18 mouse cellular contexts compared by ENCODE assay signal in genomic region chr11:88549529-88549900, GRCm38 (mm10).
DNase-seq lines count a peak whose midpoint lies in the region; ATAC-seq and TF ChIP-seq lines count a peak whose summit lies in the region.
"Had no signal": no experiment of that assay in that cellular context is flagged by ENCODE, and none has a peak within 500 bp of the region (broad histone marks: within the 10 kb centered on the region; RNA-seq: fewer than 3 reads in every experiment).

No protein-coding gene starts in this region.

- H3K4me1 ChIP-seq in forebrain, embryonic 10.5 days, result peaks cover 82% of the 10 kb centered on the region
- 0 out of 2 replicates have a peak, but pooled peaks cover 4% of the 10 kb centered on the region for H3K4me1 ChIP-seq in forebrain, postnatal 0 days (ENCODE audit: insufficient read depth)
- peaks cover 84% of the 10 kb centered on the region for H3K4me1 ChIP-seq in hindbrain, embryonic 10.5 days (replicated peaks)
- H3K4me1 ChIP-seq in hindbrain, embryonic 14.5 days (replicated peaks; ENCODE audit: control insufficient read depth, insufficient read depth, low read length), result peaks cover 75% of the 10 kb centered on the region
- peaks cover 69% of the 10 kb centered on the region for H3K4me1 ChIP-seq in hindbrain, embryonic 16.5 days (ENCODE audit: control insufficient read depth, insufficient read depth, low read depth, low read length)

- no peak overlapping the region for H3K4me2 ChIP-seq in forebrain, postnatal 0 days (ENCODE audit: low read depth)
- H3K4me2 ChIP-seq in hindbrain, embryonic 14.5 days (replicated peaks), result no peak overlapping the region
- no peak overlapping the region for H3K4me2 ChIP-seq in hindbrain, embryonic 16.5 days (ENCODE audit: low read length)
- H3K4me2 ChIP-seq: forebrain, embryonic 13.5 days; liver, embryonic 15.5 days had no signal

- H3K27me3 ChIP-seq in forebrain, embryonic 10.5 days (ENCODE audit: poor library complexity, severe bottlenecking), result no peaks in the 10 kb centered on the region
- no peaks in the 10 kb centered on the region; the same call in 1 of the 2 replicates for H3K27me3 ChIP-seq in forebrain, postnatal 0 days (ENCODE audit: insufficient read depth, low read length)
- H3K27me3 ChIP-seq in hindbrain, embryonic 10.5 days (ENCODE audit: insufficient read depth, poor library complexity, severe bottlenecking), result no peaks in the 10 kb centered on the region
- no peaks in the 10 kb centered on the region for H3K27me3 ChIP-seq in hindbrain, embryonic 14.5 days (ENCODE audit: control insufficient read depth, insufficient read depth, low read length)
- no peaks in the 10 kb centered on the region for H3K27me3 ChIP-seq in hindbrain, embryonic 16.5 days (replicated peaks; ENCODE audit: control insufficient read depth, insufficient read depth, low read length)
- H3K27me3 ChIP-seq: forebrain, embryonic 13.5 days; liver, embryonic 15.5 days; megakaryocyte, embryonic 14.5 days had no signal

- H3K4me3 ChIP-seq in forebrain, embryonic 10.5 days, result no peak overlapping the region
- H3K4me3 ChIP-seq in forebrain, postnatal 0 days (ENCODE audit: low read depth, low read length), result no peak overlapping the region
- H3K4me3 ChIP-seq in hindbrain, embryonic 10.5 days, result no peak overlapping the region
- H3K4me3 ChIP-seq in hindbrain, embryonic 14.5 days (replicated peaks; ENCODE audit: low read length), result no peak overlapping the region
- H3K4me3 ChIP-seq in hindbrain, embryonic 16.5 days (ENCODE audit: low read length), result no peak overlapping the region
- H3K4me3 ChIP-seq: forebrain, embryonic 13.5 days; liver, embryonic 15.5 days; megakaryocyte, embryonic 14.5 days had no signal

- H3K9me3 ChIP-seq in forebrain, embryonic 10.5 days, result no peaks in the 10 kb centered on the region
- H3K9me3 ChIP-seq in forebrain, postnatal 0 days (ENCODE audit: low read length), result no peaks in the 10 kb centered on the region
- no peaks in the 10 kb centered on the region for H3K9me3 ChIP-seq in hindbrain, embryonic 10.5 days
- no peaks in the 10 kb centered on the region for H3K9me3 ChIP-seq in hindbrain, embryonic 14.5 days (ENCODE audit: control insufficient read depth, low read length)
- H3K9me3 ChIP-seq in hindbrain, embryonic 16.5 days (ENCODE audit: control insufficient read depth, low read length), result no peaks in the 10 kb centered on the region
- H3K9me3 ChIP-seq: forebrain, embryonic 13.5 days; liver, embryonic 15.5 days; megakaryocyte, embryonic 14.5 days had no signal

- TF ChIP-seq CTCF in forebrain, postnatal 0 days (IDR thresholded peaks at IDR 0.05; ENCODE audit: low read depth), result no peak

- WGBS in forebrain, embryonic 10.5 days, result 85% methylated on average over 13 of the region's 13 CpGs
- WGBS in forebrain, postnatal 0 days, result 75% methylated on average over 13 of the region's 13 CpGs
- 82% methylated on average over 13 of the region's 13 CpGs for WGBS in hindbrain, embryonic 10.5 days
- WGBS in hindbrain, embryonic 14.5 days, result 81% methylated on average over 13 of the region's 13 CpGs
- whole genome bisulfite sequencing in hindbrain, embryonic 16.5 days, result 79% methylated on average over 13 of the region's 13 CpGs

- no peak overlapping the region for H3K9ac ChIP-seq in forebrain, postnatal 0 days
- no peak overlapping the region for H3K9ac ChIP-seq in hindbrain, embryonic 14.5 days
- no peak overlapping the region for H3K9ac ChIP-seq in hindbrain, embryonic 16.5 days (ENCODE audit: low read depth, low read length)
- H3K9ac ChIP-seq: liver, embryonic 15.5 days had no signal

- ATAC-seq in forebrain, postnatal 0 days, result no peak
- no peak for ATAC-seq in hindbrain, embryonic 14.5 days (ENCODE audit: low FRiP score)
- ATAC-seq in hindbrain, embryonic 16.5 days, result 0 out of 2 replicates have a peak, but pooled peaks have one; percentile 2
- ATAC-seq in megakaryocyte, adult 5-6 weeks (ENCODE audit: poor library complexity, severe bottlenecking), result no peak
- ATAC-seq: CD4-positive, CD25-positive, alpha-beta regulatory T cell, adult 4 months; lung, postnatal 0 days had no signal

- H3K36me3 ChIP-seq in forebrain, embryonic 10.5 days (replicated peaks), result 0 out of 2 replicates have a peak, but pooled peaks cover 3% of the 10 kb centered on the region
- no peaks in the 10 kb centered on the region for H3K36me3 ChIP-seq in forebrain, postnatal 0 days (ENCODE audit: insufficient read depth)
- no peaks in the 10 kb centered on the region for H3K36me3 ChIP-seq in hindbrain, embryonic 10.5 days
- no peaks in the 10 kb centered on the region for H3K36me3 ChIP-seq in hindbrain, embryonic 14.5 days (replicated peaks; ENCODE audit: control insufficient read depth, insufficient read depth)
- H3K36me3 ChIP-seq in hindbrain, embryonic 16.5 days (ENCODE audit: control insufficient read depth, insufficient read depth, low read length), result no peaks in the 10 kb centered on the region
- H3K36me3 ChIP-seq: liver, embryonic 15.5 days had no signal

- DNase-seq in forebrain, embryonic 10.5 days (ENCODE audit: extremely low spot score, low spot score), result no peak
- no peak for DNase-seq in forebrain, postnatal 0 days
- DNase-seq in hindbrain, embryonic 10.5 days (ENCODE audit: low spot score), result no peak
- no peak for DNase-seq in hindbrain, embryonic 14.5 days (ENCODE audit: low spot score)
- peak; percentile 50 for DNase-seq in ES-CJ7 (ENCODE audit: low read depth, low spot score)
- DNase-seq in urinary bladder, postnatal 4 days (ENCODE audit: low spot score in 2 of 2), result no peak
- DNase-seq: cerebellum, postnatal 10 days; heart, adult 11 months; kidney, adult 11 months; kidney, postnatal 10 days; right cerebral cortex, postnatal 4 days had no signal

- peak overlapping the region; percentile 70 for H3K27ac ChIP-seq in forebrain, embryonic 10.5 days
- H3K27ac ChIP-seq in forebrain, postnatal 0 days (ENCODE audit: low read depth, low read length), result no peak overlapping the region
- H3K27ac ChIP-seq in hindbrain, embryonic 10.5 days, result peak overlapping the region; percentile 62
- no peak overlapping the region for H3K27ac ChIP-seq in hindbrain, embryonic 14.5 days
- H3K27ac ChIP-seq in hindbrain, embryonic 16.5 days (ENCODE audit: low read depth, low read length), result peak overlapping the region; percentile 40
- H3K27ac ChIP-seq: liver, embryonic 15.5 days had no signal

Comparison
In these comparisons a context has a peak if more than half of its experiments do, and no peak if none do; other contexts are left out.
1. H3K27ac ChIP-seq: peak in forebrain, embryonic 10.5 days (single experiment), hindbrain, embryonic 10.5 days (single experiment) and hindbrain, embryonic 16.5 days (single experiment); none in forebrain, postnatal 0 days (single experiment) and hindbrain, embryonic 14.5 days (single experiment).